Mouse (Mus musculus) cerebellum, adult 9-11 months (tissue): ENCODE measurements around the gene Lat.

ENCODE experiments used
- DNase-seq: peaks from one replicate; pipeline ENCODE4 v3.0.0; 2022

Gene Lat

GRCm38 (mm10) chr7:126363038-126363437 lies 6.3 kb downstream of the Lat start:
- no peak for DNase-seq

DNA sequence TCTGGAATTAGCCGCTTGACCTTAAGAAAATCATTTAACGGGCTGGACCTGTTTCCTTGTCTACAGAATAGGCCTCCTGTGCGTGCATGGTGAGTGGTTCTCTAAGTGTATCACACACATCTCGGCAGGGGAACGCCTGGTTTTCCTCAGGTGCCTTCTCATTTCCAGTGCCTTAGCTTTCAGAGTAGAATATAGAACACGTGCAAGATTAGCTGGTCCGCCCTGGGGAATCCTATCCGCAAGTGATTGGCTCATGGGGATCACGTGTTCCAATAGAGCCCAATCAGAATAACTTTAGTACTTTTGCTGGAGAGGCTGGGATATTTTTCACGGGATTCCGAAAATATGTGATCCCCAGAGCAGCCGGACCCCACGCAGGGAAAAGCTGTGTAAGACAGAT lies 10.3 kb downstream of the Lat start:
- no peak for DNase-seq

- DNase-seq: no peak
Observed at GRCm38 (mm10) chr7:126358413-126358812, 11.0 kb downstream of the Lat start.

DNA sequence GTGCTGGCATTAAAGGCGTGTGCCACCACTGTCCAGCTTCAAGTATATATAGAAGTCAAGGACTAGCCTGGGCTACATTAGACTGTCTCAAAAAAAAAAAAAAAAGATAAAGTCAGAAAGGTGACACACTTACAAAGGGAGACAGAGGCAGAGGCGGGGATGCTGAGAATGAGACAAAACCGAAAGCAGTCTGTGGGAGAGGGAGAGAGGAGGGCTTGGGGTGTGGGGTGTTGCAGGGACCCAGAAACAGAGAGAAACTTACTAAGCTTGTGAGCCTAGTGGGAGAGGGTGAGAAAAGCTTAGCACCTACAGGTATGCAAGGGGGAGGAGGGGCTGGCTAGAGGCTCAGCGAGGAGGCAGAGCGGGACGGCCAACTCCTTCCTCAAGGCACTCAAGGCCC lies 11.5 kb downstream of the Lat start:
- DNase-seq: no peak

GRCm38 (mm10) chr7:126356793-126357591 lies 12.4 kb downstream of the Lat start:
- DNase-seq: no peak

- no peak for DNase-seq
Observed at GRCm38 (mm10) chr7:126355847-126356597, 13.3 kb downstream of the Lat start.

- DNase-seq: no peak
Observed at GRCm38 (mm10) chr7:126354738-126355614, 14.4 kb downstream of the Lat start.

- no peak for DNase-seq
Observed at GRCm38 (mm10) chr7:126353994-126354365, 15.4 kb downstream of the Lat start.

DNA sequence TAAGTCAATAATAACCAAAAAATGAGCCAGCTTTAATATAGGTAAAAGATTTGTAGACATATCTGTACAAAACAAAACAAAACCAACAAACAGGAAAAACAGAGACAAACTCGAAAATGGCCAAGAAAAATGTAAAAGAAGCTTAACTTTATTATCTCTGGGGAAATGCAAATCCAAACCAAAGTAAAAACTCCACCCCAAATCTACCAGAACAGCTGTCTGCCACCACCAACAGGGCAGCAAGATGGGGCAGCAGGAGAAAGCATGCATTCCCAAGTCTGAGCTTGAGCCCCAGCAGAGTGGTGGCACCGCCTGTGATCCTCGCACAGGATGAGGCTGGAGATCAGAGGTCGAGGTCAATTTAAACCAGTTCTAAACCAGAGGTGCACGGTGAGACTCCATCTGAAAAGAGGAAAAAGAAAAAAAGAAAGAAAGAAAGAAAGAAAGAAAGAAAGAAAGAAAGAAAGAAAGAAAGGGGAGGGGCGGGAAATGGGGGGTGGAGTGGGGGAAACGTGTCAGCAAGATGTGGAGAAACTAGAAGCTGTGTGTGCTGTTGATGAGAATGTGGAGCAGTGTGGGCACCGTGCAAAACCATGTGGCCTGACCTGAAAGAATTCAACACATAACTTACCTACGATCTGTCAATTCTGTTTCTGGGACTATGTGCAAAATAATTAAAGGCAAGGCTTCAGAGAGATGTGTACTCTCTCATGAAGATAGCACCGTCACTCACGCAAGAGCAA lies 15.9 kb downstream of the Lat start:
- no peak for DNase-seq

DNA sequence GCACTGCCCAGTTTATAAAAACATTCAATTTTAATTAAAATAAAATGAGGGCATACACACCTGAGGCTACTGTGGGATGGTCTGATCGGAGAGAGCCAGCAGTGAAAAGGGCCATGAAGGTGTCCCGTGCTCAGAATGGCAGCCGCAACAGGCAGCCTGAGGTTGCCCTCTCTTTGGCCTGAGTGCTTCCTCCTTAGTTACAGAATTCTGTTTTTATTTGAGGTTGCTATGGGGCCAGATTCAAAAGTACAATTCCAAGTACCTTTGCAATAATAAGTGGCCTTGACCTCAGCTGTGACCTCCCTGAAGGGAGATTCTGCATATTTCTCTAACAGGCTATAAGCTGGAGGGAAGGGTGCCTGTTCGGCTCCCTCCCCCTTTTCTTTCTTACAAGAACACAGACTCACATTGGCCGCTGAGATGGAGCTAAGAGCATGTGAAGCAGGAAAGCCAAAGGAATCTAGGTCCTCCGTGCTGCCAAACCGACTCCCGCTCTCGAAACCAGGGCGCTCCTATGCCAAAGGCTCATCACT lies 17.9 kb downstream of the Lat start:
- DNase-seq: no peak

GRCm38 (mm10) chr7:126350748-126351418 lies 18.5 kb downstream of the Lat start:
- no peak for DNase-seq

- no peak for DNase-seq
Observed at GRCm38 (mm10) chr7:126348293-126348692, 21.1 kb downstream of the Lat start.

DNA sequence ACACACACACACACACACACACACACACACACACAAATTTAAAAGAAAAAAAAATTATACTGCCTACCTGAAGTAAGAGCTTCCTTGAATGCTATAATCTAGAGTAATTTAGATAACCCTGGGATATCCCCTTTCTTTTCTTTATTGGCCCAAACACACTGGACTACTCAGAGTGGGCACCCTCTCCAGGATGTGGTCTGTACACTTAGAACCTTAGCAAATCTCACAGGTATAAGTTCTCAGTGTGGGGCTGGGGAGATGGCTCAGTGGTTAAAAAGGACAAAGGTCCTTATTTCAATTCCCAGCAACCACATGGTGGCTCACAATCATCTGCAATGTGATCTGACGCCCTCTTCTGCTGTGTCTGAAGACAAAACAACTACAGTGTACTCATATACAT lies 22.3 kb downstream of the Lat start:
- no peak for DNase-seq

DNA sequence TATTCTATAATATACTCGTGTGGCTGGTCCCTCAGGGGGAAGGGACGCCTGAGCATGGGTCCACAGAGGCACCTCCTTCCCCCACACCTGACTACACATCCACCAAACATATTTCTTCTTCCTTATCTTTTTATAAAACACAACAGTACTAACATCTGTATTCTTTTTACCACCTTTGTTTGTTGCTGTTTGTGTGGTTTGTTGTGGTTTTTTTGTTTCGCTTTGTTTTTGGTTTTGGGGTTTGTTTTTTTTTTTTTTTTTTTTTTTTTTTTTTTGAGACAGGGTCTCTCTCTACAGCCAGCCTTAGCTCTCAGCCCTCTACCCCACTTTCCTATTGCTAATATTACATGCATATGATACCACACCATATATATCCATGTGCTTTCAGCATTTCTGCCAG lies 23.4 kb downstream of the Lat start:
- no peak for DNase-seq

DNA sequence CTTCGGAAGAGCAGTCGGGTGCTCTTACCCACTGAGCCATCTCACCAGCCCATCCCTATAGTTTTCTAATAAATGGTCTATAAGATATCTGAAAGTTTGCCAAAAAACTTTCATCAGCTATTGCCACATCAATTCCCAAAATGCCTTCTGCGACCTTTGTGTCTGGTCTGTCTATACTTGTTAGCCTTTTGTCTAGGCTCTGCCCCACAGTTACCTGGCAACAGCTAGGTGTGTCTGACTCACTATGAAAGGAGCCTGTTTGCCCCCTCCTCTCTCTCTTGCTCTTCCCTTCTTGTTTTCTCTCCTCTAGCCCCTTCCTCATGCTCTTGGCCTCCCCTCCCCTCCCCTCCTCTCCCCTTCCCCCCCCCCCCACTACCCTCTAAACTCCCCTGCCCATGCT lies 23.8 kb downstream of the Lat start:
- no peak for DNase-seq

- no peak for DNase-seq
Observed at GRCm38 (mm10) chr7:126340896-126341295, 28.5 kb downstream of the Lat start.

DNA sequence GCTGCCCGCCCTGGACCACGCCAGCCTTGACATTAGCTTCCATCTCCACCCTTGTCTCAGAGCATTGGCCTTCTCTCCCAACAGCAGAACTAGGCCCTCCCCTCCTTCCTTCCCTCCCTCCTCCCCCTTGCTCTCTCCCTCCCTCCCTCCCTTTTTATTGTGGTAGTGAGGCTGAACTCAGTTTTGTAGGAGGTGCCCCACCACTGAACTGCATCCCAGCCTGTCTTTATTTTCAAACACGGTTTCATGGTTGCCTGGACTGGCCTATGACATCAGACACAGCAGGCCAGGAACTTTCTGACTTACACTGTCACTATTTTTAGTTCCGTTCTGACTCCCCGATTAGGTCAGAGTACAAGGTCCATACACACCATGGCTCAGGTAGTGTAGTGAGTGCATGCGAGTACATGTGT lies 29.2 kb downstream of the Lat start:
- no peak for DNase-seq

DNA sequence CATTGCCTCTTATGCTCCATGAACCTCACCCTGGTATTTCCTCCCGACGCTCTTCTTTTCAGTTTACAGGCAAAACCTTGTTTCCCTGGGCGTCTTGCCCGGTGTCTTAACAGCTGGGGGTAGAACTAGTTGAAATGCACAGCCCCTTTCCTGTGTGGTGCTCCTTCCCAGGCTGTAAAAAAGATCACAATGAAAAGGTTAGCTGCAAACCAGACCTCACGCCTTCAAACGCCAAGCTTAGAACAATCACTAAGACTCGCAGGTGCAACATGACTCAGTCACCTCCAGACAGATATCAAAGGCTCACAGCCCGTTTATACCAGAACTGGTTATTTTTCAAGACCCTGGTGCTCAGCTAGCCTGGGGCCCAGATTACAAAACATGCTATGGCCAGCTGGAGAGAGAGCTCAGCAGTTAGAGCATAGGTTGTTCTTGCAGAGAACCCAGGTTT lies 29.8 kb downstream of the Lat start:
- no peak for DNase-seq

GRCm38 (mm10) chr7:126338906-126339305 lies 30.5 kb downstream of the Lat start:
- no peak for DNase-seq

DNA sequence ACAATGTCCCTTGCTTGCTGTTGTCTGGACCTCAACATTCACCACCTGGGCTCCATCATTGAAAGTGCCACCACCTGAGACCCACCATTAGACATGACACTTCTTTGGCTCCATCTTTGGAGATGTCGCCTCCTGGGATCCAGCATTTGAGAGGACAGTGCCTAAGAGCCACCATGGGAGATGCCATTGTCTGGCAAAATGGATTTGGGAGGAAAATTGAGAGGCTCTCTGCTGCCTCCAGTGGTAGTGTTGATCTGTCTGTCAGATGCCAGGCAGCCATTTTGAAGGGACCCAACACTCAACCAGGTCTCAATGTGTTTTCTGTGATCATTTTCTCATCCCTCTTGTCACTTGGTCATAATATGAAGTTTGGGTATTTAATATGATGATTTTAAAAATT lies 33.8 kb downstream of the Lat start:
- no peak for DNase-seq

- no peak for DNase-seq
Observed at GRCm38 (mm10) chr7:126332691-126333090, 36.7 kb downstream of the Lat start.

DNA sequence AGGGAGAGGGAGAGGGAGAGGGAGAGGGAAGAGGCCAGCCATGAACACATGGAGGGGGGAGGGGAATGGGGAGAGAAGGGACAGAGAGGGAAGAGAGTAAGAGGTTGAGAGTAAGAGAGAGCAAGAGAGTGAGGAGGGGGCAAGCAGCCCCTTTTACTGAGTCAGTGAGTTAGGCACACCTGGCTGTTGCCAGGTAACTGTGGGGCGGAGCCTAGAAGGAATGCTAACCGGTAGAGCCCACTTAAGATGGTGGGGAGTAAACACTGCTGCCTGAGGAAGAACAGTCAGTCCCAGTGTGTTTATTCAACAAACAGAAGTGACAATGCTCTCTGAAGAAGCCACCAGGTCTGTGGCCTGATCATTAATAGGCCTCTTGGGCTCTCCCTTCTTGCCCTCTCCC lies 38.7 kb downstream of the Lat start:
- DNase-seq: no peak
